Mouse (Mus musculus) erythroblast, embryonic 14.5 days (primary cell): ENCODE results near the gene Gng4. TPM values are rescaled to one million over a fixed set of nuclear protein-coding genes. Genes with fewer than 3 reads are reported as not detected.

Source experiments
- H3K27me3 ChIP-seq: 2 replicates; pipeline ENCODE4 v1.6.1; 2012; ENCODE audit warnings: inconsistent platforms; ENCODE audit not compliant: control insufficient read depth
- H3K36me3 ChIP-seq: 2 replicates; pipeline ENCODE4 v1.6.1; 2012; ENCODE audit warnings: mild to moderate bottlenecking, inconsistent platforms; ENCODE audit not compliant: control insufficient read depth
- H3K4me1 ChIP-seq: 2 replicates; pipeline ENCODE4 v1.6.1; 2012; ENCODE audit warnings: inconsistent platforms; ENCODE audit not compliant: control insufficient read depth
- H3K4me3 ChIP-seq: replicated peaks from 2 replicates; pipeline ENCODE3; 2012; ENCODE audit warnings: moderate library complexity, mild to moderate bottlenecking, inconsistent platforms
- H3K9me3 ChIP-seq: 2 replicates; pipeline ENCODE4 v1.6.1; 2012; ENCODE audit warnings: low read length, inconsistent platforms, mixed read lengths; ENCODE audit not compliant: control insufficient read depth
- GATA1 ChIP-seq: IDR thresholded peaks from 2 replicates; pipeline ENCODE4 v1.6.1; 2012; ENCODE audit warnings: low read length, inconsistent platforms, mixed read lengths
- TAL1 ChIP-seq: IDR thresholded peaks from 3 replicates; pipeline ENCODE4 v1.6.1; 2012; ENCODE audit warnings: low read length, inconsistent platforms, mixed read lengths
- polyA plus RNA-seq: library from polyadenylated mRNA; stranded (reverse); fragments of >175 nt; gene quantifications from 2 replicates; pipeline ENCODE4 v1.2.3, GENCODE M21; 2012

The Gng4 gene
- polyA plus RNA-seq, 1 experiment = not detected

DNA sequence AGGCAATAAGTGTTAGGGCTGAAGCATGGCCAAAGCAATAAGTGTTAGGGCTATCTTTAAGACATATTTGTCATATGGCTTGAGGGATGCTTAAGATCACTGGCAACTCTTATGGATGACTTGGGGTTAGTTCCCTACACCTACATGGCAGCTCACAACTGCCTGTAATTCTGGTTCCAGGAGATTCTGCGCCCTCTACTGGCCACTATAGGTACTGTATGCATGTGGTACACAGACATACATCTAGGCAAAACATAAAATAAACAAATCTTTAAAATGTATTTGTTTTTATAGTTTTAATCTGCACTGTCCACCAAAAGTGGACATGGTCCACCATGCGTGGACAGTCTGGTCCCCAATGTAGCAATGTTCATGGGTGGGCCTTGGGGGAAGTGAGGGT lies 51.3 kb downstream of the Gng4 start:
- TF ChIP-seq GATA1 (no peak), TAL1 (no peak)
- H3K27me3 ChIP-seq = no peaks in the 10 kb centered on the region

GRCm38 (mm10) chr13:13845021-13845420 lies 61.2 kb downstream of the Gng4 start:
- Histone ChIP-seq H3K36me3 (no peaks in the 10 kb centered on the region), H3K9me3 (no peaks in the 10 kb centered on the region), H3K4me3 (no peak overlapping the region), H3K27me3 (no peaks in the 10 kb centered on the region), H3K4me1 (no peaks in the 10 kb centered on the region)
- TF ChIP-seq TAL1 (no peak), GATA1 (no peak)

More for the DNA sequence above, 51.3 kb downstream of the Gng4 start:
- H3K36me3 ChIP-seq = no peaks in the 10 kb centered on the region
- H3K4me3 ChIP-seq = no peak overlapping the region
- H3K9me3 ChIP-seq = peaks cover 3% of the 10 kb centered on the region; the same call in 1 of the 2 replicates
- H3K4me1 ChIP-seq = no peaks in the 10 kb centered on the region

DNA sequence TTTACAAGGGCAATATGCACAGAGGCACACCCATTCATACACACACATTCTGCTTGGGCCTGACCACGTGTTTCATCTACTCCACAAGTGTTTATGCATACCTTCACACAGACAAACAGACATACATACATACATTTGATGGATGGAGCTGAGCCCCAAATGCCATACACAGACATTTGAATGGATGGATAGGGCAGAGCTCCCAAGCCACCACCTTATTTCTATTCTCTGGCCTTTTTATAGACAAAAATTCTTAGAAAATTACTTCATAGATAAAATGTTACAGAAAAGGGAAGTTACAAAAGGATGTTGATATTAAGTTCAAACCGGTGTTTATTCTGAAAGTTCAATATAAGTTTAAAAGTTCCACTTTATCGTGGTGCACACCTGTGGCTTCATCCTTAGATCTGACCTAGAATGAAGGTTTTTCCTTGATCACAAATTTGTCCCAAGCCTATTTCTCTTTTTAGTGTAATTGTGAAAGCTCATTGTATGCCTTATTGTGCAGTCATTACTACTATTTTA lies 63.3 kb downstream of the Gng4 start:
- TF ChIP-seq GATA1 (no peak), TAL1 (no peak)
- H3K4me3 ChIP-seq = no peak overlapping the region
- H3K36me3 ChIP-seq = no peaks in the 10 kb centered on the region
- peaks cover 3% of the 10 kb centered on the region for H3K9me3 ChIP-seq
- no peaks in the 10 kb centered on the region for H3K27me3 ChIP-seq
- no peaks in the 10 kb centered on the region for H3K4me1 ChIP-seq

DNA sequence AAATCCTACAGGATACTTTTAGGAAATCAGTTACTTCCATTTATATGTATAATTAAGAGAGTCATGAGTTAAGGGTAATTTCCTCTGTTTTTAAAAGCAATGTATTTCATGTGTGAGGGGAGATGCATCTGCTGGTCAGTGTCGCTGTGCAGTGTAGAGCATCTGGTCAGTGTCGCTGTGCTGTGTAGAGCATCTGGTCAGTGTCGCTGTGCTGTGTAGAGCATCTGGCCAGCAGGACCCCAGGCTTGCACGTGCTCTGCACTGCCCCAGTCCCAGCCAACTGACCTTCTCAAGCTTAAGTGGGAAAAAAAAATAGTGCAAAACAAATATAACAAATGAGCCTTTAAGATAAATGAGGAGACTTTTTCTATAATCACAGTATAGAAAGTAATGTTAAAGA lies 73.3 kb downstream of the Gng4 start:
- H3K27me3 ChIP-seq = no peaks in the 10 kb centered on the region
- H3K4me3 ChIP-seq = no peak overlapping the region
- TF ChIP-seq GATA1 (no peak), TAL1 (no peak)
- H3K4me1 ChIP-seq = no peaks in the 10 kb centered on the region
- H3K9me3 ChIP-seq = no peaks in the 10 kb centered on the region
- no peaks in the 10 kb centered on the region for H3K36me3 ChIP-seq

DNA sequence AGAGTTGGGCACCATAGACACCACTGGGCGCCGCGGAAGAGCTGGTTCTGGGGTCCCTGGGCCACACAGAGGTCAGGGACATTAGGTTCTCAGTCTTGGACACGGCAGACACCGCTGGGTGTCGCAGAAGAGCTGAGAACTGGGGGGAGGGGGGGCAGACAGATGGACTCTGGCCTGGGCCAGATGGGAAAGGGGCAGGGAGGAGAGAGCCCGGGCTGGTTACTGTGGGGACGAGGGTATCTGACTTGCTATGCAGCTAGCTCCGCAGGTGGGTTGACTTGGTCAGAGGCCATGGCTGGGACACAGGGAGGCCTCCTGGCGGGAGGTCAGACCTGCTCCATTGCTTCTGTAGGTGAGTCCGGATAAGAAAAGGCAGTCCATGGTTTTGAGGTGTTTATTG lies 78.5 kb downstream of the Gng4 start:
- Histone ChIP-seq H3K4me3 (no peak overlapping the region), H3K36me3 (no peaks in the 10 kb centered on the region), H3K9me3 (no peaks in the 10 kb centered on the region), H3K27me3 (no peaks in the 10 kb centered on the region), H3K4me1 (no peaks in the 10 kb centered on the region)
- no peak for TF ChIP-seq TAL1

DNA sequence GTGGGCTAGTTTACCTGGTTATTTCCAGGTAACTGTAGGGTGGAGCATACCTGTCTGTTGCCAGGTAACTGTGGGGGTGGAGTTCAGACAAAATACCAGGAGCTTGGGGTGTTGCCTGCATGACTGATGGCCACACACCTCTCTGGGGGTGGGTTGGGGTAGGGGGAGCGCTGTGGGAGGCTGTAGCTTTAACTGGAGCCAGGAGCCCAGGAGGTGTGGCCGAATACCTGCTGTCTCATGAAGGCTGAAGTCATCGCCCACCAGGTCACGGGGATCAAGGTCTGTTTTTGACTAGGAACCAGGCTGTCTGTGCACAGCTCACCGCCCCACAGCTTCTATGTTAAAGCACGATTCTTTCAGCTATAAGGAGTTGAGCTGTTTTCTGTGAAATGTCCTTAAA lies 79.1 kb downstream of the Gng4 start:
- Histone ChIP-seq H3K9me3 (no peaks in the 10 kb centered on the region), H3K4me3 (no peak overlapping the region), H3K36me3 (no peaks in the 10 kb centered on the region), H3K4me1 (no peaks in the 10 kb centered on the region), H3K27me3 (no peaks in the 10 kb centered on the region)
- TF ChIP-seq GATA1 (no peak), TAL1 (no peak)

GRCm38 (mm10) chr13:13866339-13866738 lies 82.5 kb downstream of the Gng4 start:
- H3K27me3 ChIP-seq = no peaks in the 10 kb centered on the region
- no peaks in the 10 kb centered on the region for H3K36me3 ChIP-seq
- H3K4me1 ChIP-seq = no peaks in the 10 kb centered on the region
- H3K4me3 ChIP-seq = no peak overlapping the region
- TF ChIP-seq GATA1 = no peak
- TF ChIP-seq TAL1 = no peak
- H3K9me3 ChIP-seq = no peaks in the 10 kb centered on the region

GRCm38 (mm10) chr13:13867078-13867759 lies 83.4 kb downstream of the Gng4 start:
- Histone ChIP-seq H3K9me3 (no peaks in the 10 kb centered on the region), H3K27me3 (no peaks in the 10 kb centered on the region), H3K36me3 (no peaks in the 10 kb centered on the region), H3K4me3 (no peak overlapping the region), H3K4me1 (no peaks in the 10 kb centered on the region)
- TF ChIP-seq TAL1 = no peak
- no peak for TF ChIP-seq GATA1

DNA sequence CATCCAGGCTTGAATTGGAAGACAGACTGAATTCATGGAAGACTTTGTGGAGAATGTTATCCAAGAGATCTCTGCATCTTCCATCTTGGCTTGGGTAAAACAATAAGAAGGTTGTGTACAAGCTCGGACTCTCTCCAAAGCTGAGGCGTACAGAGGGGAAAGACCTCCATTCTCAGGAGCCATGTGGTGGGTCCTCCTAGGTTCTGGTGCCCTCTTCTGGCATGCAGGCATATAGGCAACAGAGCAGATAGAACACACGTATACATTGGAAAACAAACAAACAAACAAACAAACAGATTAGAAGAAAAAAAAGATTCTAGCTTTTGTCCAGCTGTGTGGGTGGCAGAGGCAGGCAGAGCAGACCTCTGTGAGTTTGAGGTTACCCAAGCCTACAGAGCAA lies 84.1 kb downstream of the Gng4 start:
- H3K4me3 ChIP-seq = no peak overlapping the region
- H3K27me3 ChIP-seq = no peaks in the 10 kb centered on the region
- H3K9me3 ChIP-seq = no peaks in the 10 kb centered on the region
- TF ChIP-seq TAL1 (no peak), GATA1 (no peak)
- H3K36me3 ChIP-seq = no peaks in the 10 kb centered on the region
- H3K4me1 ChIP-seq = no peaks in the 10 kb centered on the region

Other genes starting within 250 kb of the Gng4 start
- gene Lyst, start 193.7 kb upstream of the Gng4 start, polyA plus RNA-seq = 0.01 and 0.02 TPM in 2 replicates
- 1.6 and 3.0 TPM in 2 replicates for gene B3galnt2, start 170.4 kb downstream of the Gng4 start, polyA plus RNA-seq